Mouse (Mus musculus) G1E (cell line): ENCODE measurements around the gene Adamtsl3.

ENCODE experiments used
- CTCF ChIP-seq: IDR thresholded peaks from 2 replicates; pipeline ENCODE4 v1.5.1; 2012; ENCODE audit warnings: low read depth, low read length, inconsistent platforms, mixed read lengths
- GATA1 ChIP-seq: IDR thresholded peaks from 2 replicates; pipeline ENCODE4 v1.6.1; 2012; ENCODE audit warnings: borderline replicate concordance, low read length, inconsistent platforms, mixed read lengths

GRCm38 (mm10) chr7:82566688-82567087, 231.2 kb downstream of the Adamtsl3 start:
- no peak for TF ChIP-seq GATA1
- TF ChIP-seq CTCF = no peak
